Mouse (Mus musculus) adrenal gland (tissue): ENCODE data around the gene Hps4.

ENCODE experiments used
- intact Hi-C: fragments of 180-260 bp; cut with DNase I; formaldehyde crosslinking; loops from one replicate; pipeline ENCODE4 v1.15.1; 2025

Hps4 gene

DNA sequence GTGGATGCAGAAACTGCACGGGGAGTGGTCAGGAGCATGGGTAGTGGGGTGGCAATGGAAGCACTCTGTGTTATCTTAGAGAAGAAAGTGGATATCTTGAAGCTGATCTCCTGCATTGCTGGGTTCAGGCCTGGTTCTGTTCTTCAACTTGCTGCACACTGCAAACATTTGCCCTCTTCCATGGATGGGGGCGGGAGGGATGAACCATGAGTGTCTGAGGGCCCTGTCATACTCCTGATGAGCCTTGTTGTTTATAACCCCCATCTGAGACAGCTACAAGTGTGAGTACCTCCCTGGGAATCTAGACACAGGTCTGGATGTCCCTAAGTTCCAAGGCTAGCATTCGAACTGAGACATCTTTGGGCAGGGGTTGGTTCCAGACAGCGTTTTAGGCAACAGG is 21.5 kb upstream of the Hps4 start:
- intact Hi-C loops: no loop called here

DNA sequence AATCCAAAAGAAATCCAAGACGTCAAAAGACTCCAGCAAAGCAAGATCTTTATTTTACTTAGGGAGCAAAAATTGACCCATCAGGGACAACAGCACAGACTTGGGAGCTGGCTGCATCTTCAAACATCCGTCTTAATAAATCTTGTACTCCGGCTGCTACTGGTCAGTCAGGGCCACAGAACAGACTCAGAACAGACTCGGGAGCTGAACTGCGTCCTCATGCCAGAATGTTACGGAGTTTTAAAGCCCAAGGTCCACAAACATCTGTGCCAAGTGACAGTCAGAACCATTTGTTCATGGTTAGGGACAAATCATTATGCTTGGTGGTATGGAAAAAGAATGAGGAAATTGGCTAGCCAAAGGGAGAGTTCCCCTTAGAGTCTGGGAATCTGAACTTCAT is 19.6 kb upstream of the Hps4 start:
- intact Hi-C loops: no loop called here

DNA sequence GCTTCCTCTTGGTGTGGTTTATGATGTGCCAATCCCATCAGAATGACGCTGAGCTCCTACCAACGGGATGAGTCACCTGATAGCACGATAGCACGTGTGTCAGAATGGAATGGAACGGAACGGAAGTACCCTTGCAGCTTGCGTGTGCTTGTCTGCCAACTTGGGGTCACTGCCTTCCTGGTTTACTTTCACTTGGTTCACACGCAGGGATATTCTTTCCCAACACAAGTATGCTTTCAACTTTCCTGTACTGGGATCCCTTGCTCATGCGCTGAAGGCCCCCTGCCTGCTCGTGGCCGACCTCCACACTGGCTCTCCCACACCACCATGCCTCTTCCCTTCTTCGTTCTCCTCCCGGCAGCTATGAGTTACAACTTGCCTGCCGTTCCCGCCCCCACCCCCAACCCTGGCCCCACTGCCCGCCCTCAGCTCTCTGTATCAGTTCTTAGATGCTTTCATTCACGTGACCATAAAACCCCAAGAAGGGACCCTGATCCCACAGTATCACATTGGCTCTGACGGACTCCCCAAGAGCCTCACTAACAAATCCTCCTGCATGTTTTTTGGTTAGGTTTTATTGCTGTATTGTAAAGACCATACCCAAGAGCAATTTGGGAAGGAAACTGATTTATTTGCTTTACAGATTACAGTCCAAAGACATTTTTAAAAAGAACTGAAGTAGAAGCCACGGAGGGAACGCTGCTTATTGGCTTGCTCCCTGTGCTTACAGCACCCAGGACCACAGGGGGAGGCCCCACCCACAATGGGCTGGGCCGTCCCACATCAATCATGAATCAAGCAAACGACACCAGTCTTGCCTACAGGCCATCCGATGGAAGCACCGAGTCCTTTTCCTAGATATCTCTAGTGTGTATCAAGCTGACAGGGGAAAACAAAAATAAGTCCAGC is 18.0 kb upstream of the Hps4 start:
- intact Hi-C loops: loop anchor here (2.0 kb wide), 1 partner anchor 48 kb away; the partner anchor contains the start of gene Tpst2

DNA sequence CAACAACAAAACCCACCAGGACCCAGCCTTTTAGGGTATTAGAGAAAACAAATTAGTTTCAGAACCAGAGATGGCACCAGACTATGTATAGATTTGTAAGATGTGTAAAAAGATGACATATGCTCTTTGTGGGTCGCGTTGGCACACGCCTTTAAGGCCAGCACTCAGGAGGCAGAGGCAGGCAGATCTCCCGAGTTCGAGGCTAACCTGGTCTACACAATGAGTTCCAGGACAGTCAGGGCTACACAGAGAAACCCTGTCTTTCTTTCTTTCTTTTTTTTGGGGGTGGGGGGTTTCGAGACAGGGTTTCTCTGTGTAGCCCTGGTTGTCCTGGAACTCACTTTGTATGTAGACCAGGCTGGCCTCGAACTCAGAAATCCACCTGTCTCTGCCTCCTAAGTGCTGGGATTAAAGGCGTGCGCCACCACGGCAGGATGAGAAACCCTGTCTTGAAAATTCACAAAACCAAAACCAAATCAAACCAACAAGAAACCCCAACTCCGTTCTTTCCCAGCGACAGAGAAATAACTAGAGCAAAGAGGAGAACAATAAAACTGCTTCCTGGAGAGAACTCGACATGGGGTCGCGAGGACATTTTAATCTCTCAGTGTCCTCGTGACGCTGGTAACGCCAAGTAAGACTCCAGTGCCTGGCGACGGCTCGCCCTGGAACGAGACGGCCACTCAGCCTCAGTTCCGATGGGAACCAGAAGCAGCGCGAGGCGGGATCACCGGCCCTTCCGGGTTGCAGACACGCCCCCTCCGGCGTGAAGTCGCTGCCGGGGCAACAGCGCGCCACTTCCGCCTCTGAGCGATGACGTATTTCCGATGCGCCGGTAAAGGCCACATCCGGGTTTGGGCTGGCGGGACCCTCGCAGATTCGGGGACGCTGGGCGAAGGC is 17.1 kb upstream of the Hps4 start, which contains the start of gene Tfip11:
Gene Tfip11 (plus strand): TSS at position 813 of the 900 bp plus-strand sequence.
- intact Hi-C loops: loop anchor here (2.0 kb wide), 1 partner anchor 49 kb away; the partner anchor contains the start of gene Tpst2

DNA sequence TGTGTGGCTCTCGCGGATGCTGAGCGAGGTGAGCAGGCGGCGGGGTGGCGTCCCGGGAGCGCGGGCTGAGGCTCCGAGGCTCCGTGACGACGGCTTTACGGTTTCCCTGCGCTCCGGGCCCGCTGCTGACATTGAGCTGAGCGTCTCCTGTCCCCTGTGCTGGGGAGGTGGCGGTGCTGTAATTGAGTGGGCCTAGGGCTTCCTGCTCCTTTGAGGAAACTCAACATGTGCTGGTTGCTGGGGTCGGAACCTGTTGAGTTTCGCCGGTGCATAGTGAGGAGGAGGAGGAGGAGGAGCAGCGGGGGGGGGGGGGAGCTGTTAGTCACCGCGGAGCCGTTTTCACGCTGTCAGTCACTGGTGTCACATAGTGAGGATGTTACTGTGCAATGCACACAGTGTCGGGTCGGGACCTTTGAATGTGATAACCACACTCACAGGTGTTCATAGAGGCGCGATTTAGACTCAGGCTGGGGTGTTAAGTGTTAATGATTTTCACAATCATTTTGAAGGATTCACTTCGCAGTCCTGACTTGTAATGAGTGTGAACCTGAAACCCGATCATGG is 16.4 kb upstream of the Hps4 start:
- intact Hi-C loops: no loop called here

DNA sequence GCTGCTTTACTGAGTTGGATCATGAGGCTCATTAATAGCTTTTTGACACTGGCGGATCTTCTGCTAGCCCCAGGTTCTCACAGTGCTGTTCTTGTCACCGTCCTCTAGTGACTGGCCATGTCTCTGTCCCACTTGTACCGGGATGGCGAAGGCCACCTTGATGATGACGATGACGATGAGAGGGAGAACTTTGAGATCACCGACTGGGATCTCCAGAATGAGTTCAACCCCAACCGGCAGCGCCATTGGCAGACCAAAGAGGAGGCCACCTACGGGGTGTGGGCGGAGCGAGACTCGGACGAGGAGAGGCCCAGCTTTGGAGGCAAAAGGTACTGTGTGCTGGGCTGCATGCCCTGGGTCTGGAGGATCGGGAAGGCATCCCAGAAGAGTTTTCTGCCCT is 15.0 kb upstream of the Hps4 start:
- intact Hi-C loops: no loop called here

DNA sequence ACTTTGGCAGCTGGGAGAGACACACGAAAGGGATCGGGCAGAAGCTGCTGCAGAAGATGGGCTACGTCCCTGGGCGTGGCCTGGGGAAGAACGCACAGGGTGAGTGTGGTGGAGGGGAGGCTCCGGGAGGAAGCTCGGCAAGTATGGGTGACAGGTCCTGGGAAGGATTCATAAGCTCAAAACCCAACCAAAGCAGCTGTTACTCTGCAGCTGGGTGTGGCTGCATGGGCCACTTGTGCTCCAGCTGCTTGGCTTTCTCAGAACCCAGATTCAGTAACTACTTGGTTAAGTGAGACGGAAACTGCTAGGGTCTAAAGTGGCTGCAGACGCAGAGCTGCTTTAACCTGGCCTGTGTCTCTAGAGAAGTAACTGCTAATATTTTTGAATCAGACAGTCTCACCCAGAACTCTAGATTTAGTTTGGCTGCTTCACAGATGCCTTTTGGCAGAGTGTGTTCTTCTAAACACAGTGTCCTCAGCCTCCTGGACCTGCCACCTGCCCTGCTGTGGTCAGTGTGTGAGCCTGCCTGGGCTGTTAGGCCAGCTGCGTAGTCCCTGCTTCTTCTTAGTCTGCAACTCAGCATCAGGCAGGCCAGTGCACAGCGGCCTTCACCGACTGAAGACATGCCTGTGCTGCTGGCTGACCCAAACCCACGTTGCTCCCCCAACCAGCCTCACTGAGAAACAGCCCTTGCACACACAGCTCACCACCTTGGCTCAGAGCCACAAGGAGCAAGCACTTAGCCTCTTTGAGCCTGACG is 12.9 kb upstream of the Hps4 start:
- intact Hi-C loops: no loop called here

DNA sequence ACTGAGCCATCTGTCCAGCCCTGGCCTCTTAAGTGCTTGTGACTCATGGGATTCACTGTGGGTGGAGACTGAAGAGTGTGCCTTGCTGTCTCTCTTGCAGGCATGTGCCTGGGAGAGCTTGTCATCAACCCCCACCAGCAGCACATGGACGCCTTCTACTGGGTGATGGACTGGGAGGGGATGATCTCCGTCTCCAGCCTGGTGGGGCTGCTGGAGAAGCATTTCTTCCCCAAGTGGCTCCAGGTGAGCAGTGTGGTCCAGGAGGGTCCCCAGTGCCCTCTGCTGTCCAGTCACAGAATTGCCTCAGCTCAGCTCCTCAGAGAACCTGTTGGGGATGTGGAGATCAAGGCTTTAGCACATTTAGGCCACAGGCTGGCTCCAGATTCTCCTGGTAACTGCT is 7.4 kb upstream of the Hps4 start:
- intact Hi-C loops: loop anchor here (1.0 to 5.0 kb wide), 2 partner anchors 92 to 95 kb away; no protein-coding TSS in a partner anchor

DNA sequence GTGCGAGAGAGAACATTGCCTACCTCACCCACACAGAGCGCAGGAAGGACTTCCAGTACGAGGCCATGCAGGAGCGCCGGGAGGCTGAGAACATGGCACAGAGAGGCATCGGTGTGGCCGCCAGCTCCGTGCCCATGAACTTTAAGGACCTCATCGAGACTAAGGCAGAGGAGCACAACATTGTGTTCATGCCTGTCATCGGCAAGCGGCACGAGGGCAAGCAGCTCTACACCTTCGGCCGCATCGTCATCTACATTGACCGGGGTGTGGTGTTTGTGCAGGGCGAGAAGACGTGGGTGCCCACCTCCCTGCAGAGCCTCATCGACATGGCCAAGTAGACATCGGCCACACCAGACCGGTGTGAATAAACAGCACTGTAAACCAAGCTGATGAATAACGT is 5.9 kb upstream of the Hps4 start:
- intact Hi-C loops: loop anchor here (5.0 kb wide), 1 partner anchor 90 kb away; no protein-coding TSS in a partner anchor

DNA sequence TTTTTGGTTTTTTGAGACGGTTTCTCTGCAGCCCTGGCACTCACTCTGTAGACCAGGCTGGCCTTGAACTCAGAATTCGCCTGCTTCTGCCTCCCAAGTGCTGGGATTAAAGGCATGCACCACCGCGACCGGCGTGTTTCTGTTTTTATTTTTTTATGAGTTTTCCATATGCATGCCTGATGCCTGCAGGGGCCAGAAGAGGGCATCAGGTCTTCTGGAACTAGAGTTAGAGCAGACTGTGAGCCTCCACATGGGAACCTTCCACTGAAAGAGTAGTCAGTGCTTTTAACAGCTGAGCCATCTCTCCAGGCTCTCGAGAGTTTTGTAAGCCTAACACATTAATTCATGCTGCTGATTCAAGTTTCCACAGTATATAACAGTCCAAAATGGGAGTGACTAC is 3.7 kb upstream of the Hps4 start:
- intact Hi-C loops: loop anchor here (5.0 kb wide), 1 partner anchor 88 kb away; no protein-coding TSS in a partner anchor

DNA sequence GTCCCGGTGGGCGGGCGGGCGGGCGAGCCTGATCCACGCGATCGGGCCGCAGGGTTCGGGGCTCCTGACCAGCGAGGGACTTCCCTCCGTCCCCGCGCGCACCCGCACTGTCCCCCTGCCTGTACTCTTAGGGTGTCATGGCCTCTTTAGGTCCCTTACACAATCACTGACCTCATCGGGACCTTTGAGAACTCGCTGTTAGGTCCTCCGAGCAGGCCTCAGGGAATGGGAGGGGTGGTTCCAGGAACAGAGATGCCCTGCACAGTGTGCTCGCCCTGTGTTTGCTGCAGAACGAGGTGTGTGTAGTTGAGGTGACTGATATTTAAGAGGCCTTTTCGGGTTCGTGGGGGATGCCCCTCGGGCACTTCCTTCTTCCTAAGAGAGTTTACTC is 317 bp downstream of the Hps4 start:
- intact Hi-C loops: no loop called here

DNA sequence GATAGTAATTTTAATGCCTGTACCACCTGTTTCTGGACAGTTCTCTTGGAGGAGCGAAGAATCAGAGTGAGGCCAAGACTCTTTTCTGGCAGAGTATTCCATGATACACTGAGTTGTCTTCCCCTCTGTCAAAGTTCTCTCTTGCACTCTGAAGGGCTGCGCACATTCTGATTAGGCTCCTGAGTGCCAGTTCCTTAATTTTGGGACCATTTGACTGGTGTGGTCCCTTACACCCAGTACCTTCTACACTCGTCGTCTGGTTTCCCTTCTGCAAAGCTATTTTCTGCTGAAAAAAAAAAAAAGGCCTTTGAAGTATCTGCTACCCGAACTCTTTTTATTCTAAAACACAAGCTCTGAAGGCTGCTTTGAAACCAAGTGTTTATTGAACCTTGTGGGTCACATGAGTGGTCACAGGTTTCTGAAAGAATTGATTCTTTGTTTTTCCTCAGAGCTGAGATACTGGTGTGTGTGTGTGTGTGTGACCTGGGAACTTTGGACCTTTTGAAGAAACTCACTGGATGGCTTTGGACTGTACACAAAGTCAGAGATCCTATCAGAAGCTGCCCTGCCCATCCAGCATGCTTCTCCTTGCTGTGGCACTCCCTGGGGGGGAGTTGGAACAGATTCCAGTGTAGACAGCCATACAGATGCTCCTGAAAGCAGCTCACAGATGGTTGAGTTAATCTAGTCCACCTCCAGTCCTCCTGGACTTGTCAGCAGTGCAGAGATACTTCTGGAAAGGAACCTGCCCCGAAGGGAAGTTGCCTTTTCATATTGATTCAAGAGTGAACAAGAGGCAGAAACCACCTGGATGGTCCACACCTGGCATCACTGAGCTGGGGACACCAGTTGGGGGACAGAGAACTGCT is 1.4 kb downstream of the Hps4 start:
- intact Hi-C loops: no loop called here

DNA sequence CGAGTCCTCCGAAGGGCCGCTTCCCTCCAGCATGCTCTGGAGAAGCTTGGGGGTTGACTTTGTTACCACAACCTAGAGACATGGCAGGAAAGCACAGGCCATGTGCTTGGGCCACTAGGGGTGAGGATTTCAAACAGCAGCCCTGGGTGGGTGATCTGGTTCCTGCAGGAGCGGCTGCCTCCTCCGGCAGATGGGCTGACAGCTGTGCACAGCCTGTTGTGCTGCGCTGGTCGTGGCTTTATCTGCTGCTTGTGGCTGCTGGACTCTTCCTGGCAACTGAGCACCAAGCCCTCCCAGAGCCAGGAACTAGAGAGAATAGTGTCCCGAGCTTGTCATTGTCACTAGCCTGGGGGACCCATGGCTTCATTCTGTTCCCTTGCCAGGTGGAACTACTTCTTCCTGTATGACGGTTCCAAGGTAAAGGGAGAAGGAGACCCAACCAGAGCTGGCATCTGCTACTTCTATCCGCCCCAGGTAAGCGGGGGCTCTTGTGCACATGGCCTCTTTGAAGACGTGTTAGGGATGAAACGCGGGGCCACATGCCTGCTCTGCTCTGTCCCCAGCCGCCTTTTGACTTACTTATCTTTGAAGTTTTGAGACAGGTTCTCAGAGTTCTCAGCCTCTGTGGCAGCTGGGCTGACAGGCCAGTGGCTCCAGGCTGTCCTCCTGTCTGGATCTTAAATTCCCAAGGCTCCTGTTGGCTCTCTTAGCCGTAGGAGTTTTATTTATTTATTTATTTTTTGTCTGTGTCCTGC is 3.5 kb downstream of the Hps4 start:
- intact Hi-C loops: no loop called here

DNA sequence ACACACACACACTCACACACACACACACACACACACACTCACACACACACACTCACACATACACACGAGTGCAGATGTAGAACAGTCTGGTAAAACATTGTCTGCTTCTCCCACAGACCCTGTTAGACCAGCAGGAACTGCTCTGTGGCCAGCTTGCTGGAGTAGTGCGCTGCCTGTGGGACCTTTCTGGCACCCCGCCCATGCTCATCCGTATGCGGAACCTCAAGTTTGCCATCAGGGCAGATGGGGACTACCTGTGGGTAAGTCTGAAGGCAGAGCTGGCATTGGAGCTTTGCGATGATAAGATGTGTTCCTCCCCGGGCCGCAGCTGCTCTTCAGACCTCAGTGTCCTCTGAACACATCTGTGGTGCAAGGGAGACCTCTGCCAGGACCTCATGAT is 6.3 kb downstream of the Hps4 start:
- intact Hi-C loops: no loop called here

DNA sequence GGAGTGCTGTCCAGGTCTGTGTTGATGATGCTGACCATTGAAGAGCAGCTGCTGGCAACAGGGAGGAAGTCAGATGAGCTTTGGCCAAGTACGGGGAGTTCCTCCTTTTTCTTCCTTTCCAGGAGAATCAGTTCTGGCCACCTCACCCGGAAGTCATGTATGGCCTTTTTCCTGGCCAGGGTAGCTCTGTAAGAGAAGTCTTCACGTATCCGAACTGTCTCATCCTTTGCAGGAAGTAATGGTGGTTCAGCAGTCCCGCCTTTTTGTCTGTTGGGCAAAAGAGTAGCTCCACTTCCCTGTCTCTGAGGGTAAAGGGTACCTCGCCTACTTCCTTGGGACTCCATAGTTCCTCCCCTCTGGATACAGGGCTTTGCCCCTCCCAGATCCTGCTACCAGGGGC is 12.6 kb downstream of the Hps4 start:
- intact Hi-C loops: no loop called here

DNA sequence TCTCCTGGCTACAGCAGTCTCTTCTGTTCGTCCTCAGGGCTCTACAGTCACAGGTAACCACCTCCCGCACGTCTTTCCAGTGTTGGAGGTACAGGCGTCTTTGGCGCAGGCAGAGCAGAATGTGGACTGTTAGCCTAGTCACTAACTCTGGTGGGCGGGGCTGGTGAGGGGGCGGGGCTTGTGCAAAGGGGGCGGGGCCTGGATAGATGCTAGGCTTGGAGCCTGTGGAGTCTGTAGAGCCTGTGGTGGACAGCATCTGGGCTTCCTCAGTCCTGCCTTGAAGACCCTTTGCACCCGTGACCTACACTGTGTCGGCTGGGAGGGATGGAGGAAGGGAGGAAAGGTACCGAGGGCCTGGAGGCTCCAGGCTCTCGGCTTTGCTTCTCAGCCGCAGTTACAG is 13.0 kb downstream of the Hps4 start, which contains the start of gene Gm6583:
Gene Gm6583 (minus strand): TSS at position 124 of the 400 bp plus-strand sequence.
- intact Hi-C loops: no loop called here

DNA sequence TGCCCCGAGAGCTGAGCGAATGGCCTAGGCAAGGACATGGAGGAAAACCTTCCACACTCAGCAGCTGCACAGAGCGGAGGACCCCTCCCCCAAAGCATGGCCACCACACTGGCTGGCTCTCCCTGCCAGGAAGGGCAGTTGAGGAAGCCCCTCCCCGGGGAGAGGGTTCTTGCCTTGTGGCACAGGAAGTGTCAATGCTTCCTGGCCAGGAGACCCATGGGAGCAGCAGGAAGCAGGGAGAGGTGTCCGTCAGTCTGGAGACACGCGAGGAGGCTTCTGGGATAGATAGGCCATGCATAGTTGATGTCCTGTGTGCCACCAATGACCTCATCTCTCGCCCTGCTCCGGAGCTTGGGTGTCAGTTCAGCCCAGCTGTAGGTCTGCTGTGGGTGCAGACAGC is 13.4 kb downstream of the Hps4 start:
- intact Hi-C loops: no loop called here

DNA sequence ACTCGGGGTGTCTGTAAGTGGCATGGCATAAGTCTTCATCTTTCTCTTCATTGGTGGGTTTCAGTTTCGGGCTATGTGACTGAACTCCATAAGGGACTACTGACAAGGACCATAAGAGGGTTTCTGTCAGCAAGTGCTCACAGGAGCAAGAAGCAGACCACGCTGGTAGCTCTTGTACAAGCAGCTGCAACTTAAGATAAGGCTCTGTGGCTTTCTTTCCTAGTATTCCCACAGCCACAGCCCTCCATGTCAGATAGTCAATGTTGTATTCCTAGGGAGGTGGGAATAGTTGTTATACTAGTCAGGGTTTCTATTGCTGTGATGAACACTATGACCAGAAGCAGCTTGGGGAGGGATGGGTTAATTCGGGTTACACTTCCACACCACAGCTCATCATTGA is 16.6 kb downstream of the Hps4 start:
- intact Hi-C loops: no loop called here

DNA sequence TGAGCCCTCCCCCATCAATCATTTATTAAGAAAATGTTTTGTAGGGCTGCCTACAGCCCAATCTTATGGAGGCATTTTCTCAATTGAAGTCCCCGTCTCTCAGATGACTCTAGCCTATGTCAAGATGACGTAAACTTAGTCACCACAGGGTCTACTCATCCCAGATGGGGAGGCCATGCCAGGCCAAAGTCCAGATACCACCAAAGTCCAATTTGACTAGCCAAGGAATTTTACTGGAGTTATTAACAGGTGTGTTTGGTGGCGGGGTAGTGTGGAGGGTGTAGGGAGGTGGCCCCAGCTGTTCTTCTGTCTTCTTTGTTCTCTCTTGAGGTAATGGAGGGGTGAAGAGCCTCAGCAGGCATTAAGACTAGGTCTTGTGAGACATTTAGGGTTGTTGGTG is 17.2 kb downstream of the Hps4 start:
- intact Hi-C loops: no loop called here
